Mouse (Mus musculus) forebrain, embryonic 12.5 days (tissue): ENCODE measurements around the gene Ppp6r1. TPM values are rescaled to one million over a fixed set of nuclear protein-coding genes. Genes with fewer than 3 reads are reported as not detected.

Source experiments
- ATAC-seq: fragments of 200-750 bp; cut with Nextera tagmentation; 2 replicates; pipeline ENCODE4 v1.8.0; 2017; ENCODE audit warnings: moderate TSS enrichment; ENCODE audit not compliant: low FRiP score
- H3K27ac ChIP-seq: fragments of 300-500 bp; sonication (generic); 2 replicates; pipeline ENCODE4 v1.5.1; 2016; ENCODE audit warnings: mild to moderate bottlenecking
- H3K27me3 ChIP-seq: fragments of 300-500 bp; sonication (generic); 2 replicates; pipeline ENCODE4 v1.6.1; 2016; ENCODE audit warnings: mild to moderate bottlenecking
- H3K36me3 ChIP-seq: fragments of 300-500 bp; sonication (generic); replicated peaks from 2 replicates; pipeline ENCODE4 v1.6.1; 2016; ENCODE audit warnings: mild to moderate bottlenecking
- H3K4me1 ChIP-seq: fragments of 300-500 bp; sonication (generic); 2 replicates; pipeline ENCODE4 v1.6.1; 2016
- H3K4me2 ChIP-seq: fragments of 300-500 bp; sonication (generic); 2 replicates; pipeline ENCODE4 v1.6.1; 2016; ENCODE audit warnings: mild to moderate bottlenecking, moderate library complexity
- H3K4me3 ChIP-seq: fragments of 300-500 bp; sonication (generic); replicated peaks from 2 replicates; pipeline ENCODE4 v1.5.1; 2016; ENCODE audit warnings: mild to moderate bottlenecking
- H3K9ac ChIP-seq: fragments of 300-500 bp; sonication (generic); 2 replicates; pipeline ENCODE4 v1.6.1; 2016; ENCODE audit warnings: mild to moderate bottlenecking
- H3K9me3 ChIP-seq: fragments of 300-500 bp; sonication (generic); 2 replicates; pipeline ENCODE4 v1.6.1; 2016
- WGBS: fragments of 180-500 bp; shearing (Covaris S2); methylation state at CpG from one replicate; pipeline ENCODE4 v1.1.7; 2016; 5-methylcytosine and 5-hydroxymethylcytosine counted together
- polyA plus RNA-seq: library from polyadenylated mRNA; unstranded; fragments of >200 nt; fragmentation: Nextera tagmentation; extraction: Ambion mirVana; gene quantifications from 2 replicates; pipeline ENCODE4 v1.2.1, GENCODE M21; 2016

Ppp6r1 gene
- polyA plus RNA-seq, result 15.4 and 25.3 TPM in 2 replicates

GRCm38 (mm10) chr7:4658912-4659551, at the start of gene Ppp6r1:
Ppp6r1 (minus strand) TSS chr7:4659019.
- ATAC-seq, result peak; percentile 97
- H3K9ac ChIP-seq, result peak within 1 kb of the TSS; percentile 97

GRCm38 (mm10) chr7:4705098-4705497, 46.3 kb upstream of the Ppp6r1 start:
- no peaks in the 10 kb centered on the region for H3K9me3 ChIP-seq
- 31% methylated on average over 18 of the region's 18 CpGs for WGBS
- H3K4me3 ChIP-seq, result no peak overlapping the region
- ATAC-seq, result no peak
- H3K4me1 ChIP-seq, result peaks cover 8% of the 10 kb centered on the region; the same call in 1 of the 2 replicates
- H3K27ac ChIP-seq, result no peak overlapping the region
- no peak overlapping the region for H3K9ac ChIP-seq
- no peaks in the 10 kb centered on the region for H3K27me3 ChIP-seq
- H3K4me2 ChIP-seq, result no peak overlapping the region
- peaks cover 92% of the 10 kb centered on the region for H3K36me3 ChIP-seq

More at GRCm38 (mm10) chr7:4658912-4659551, at the start of gene Ppp6r1:
- Histone ChIP-seq H3K4me3 (peak within 1 kb of the TSS; percentile 86), H3K9me3 (no peaks in the 10 kb centered on the region), H3K27me3 (no peaks in the 10 kb centered on the region), H3K27ac (peak within 1 kb of the TSS; percentile 96), H3K4me1 (peaks cover 38% of the 10 kb centered on the region), H3K36me3 (peaks cover 8% of the 10 kb centered on the region), H3K4me2 (peak within 1 kb of the TSS; percentile 97)
- WGBS, result under 1% methylated on average over 54 of the region's 54 CpGs

- no peak for ATAC-seq
- Histone ChIP-seq H3K27me3 (no peaks in the 10 kb centered on the region), H3K27ac (no peak overlapping the region), H3K4me3 (no peak overlapping the region), H3K9me3 (no peaks in the 10 kb centered on the region), H3K4me2 (no peak overlapping the region), H3K4me1 (peaks cover 8% of the 10 kb centered on the region; the same call in 1 of the 2 replicates), H3K36me3 (peaks cover 91% of the 10 kb centered on the region), H3K9ac (no peak overlapping the region)
- WGBS, result 91% methylated on average over 7 of the region's 7 CpGs
These were observed 44.4 kb upstream of the Ppp6r1 start for GRCm38 (mm10) chr7:4703195-4703594.

- WGBS, result 50% methylated on average over 8 of the region's 8 CpGs
- Histone ChIP-seq H3K4me3 (no peak overlapping the region), H3K4me1 (peaks cover 8% of the 10 kb centered on the region; the same call in 1 of the 2 replicates), H3K4me2 (no peak overlapping the region), H3K27ac (no peak overlapping the region), H3K27me3 (no peaks in the 10 kb centered on the region), H3K9ac (no peak overlapping the region), H3K36me3 (peaks cover 90% of the 10 kb centered on the region), H3K9me3 (no peaks in the 10 kb centered on the region)
- 0 out of 2 replicates have a peak, but pooled peaks have one; percentile 20 for ATAC-seq
These were observed 43.5 kb upstream of the Ppp6r1 start for GRCm38 (mm10) chr7:4702334-4702733.

DNA sequence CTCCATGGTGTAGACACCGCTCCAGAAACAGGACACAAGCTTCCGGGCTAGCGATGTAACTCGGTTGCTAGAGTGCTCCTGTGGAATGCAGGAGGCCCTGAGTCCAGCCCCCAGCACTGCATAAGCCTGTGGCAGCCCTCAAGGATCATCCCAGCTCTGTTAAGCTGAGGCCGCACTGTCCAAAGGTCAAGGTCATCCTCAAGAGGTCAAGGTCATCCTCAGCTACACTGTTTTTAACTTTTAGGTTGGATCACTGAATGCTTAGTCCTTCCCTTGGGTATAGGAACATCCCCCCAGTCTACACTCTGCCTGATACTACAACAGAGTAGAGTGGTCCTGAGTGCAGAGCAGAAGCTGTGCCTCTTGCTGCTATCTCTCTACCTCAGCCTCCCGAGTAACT, 34.2 kb upstream of the Ppp6r1 start:
- WGBS, result 81% methylated on average over 6 of the region's 6 CpGs
- Histone ChIP-seq H3K27ac (no peak overlapping the region), H3K4me3 (no peak overlapping the region), H3K36me3 (peaks cover 54% of the 10 kb centered on the region), H3K4me2 (no peak overlapping the region), H3K4me1 (peaks cover 14% of the 10 kb centered on the region), H3K9ac (no peak overlapping the region), H3K27me3 (no peaks in the 10 kb centered on the region), H3K9me3 (no peaks in the 10 kb centered on the region)
- no peak for ATAC-seq

DNA sequence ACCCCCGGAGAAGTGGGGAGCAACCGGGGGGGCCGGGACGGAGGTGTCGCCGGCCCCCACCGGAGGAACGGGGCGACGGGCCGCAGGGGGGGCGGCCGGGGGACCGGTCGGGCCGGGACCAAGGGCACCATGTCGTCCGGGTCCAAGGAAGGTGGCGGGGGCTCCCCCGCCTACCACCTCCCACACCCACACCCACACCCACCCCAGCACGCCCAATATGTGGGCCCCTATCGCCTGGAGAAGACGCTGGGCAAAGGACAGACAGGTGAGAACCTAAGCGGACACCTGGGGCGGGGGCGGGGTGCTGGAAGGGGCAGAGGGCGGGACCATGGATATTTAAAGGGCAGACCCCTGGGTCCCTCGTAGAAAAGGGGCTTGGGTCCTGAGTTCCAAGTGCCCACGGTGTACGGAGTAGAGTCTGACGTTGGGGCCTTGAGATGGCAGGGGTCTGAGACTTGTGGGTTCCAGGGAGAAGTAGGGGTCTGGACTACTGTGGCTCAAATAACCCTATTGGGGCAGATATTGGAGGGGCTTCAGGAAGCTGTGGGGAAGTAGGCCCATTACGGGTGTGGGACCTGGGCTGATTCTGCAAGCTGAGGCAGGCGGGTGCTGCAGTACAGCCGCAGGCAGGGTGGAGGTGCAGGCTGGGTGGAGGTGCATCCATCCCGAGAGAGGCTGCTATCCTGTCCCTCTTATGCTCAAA, 32.3 kb upstream of the Ppp6r1 start:
- H3K4me1 ChIP-seq, result peaks cover 14% of the 10 kb centered on the region
- peak; percentile 71 for ATAC-seq
- no peaks in the 10 kb centered on the region for H3K9me3 ChIP-seq
- no peaks in the 10 kb centered on the region for H3K27me3 ChIP-seq
- 6% methylated on average over 15 of the region's 35 CpGs for WGBS
- H3K4me2 ChIP-seq, result peak overlapping the region; percentile 77
- H3K36me3 ChIP-seq, result peaks cover 37% of the 10 kb centered on the region
- H3K9ac ChIP-seq, result peak overlapping the region; percentile 100
- peak overlapping the region; percentile 97 for H3K27ac ChIP-seq
- peak overlapping the region; percentile 100 for H3K4me3 ChIP-seq

DNA sequence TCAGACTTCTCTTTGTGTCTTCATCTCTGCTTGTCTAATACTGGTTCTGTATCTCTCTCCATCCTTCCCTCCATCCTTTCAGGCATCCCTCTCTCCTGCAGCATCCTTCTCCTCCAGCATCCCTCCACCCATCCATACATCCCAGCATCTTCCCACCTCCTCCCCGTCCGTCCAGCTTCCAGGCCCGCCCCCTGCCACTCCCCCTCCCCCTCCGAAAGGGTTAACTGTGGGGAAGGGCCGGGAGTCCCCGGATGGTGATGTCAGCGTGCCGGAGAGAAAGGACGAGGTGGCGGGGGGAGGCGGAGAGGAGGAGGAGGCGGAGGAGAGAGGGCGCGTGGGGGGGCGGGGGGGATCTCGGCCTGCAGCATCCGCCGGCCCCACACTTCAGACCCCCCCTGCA, 31.6 kb upstream of the Ppp6r1 start, which contains the start of gene Brsk1:
Brsk1 (plus strand) TSS at position 218 of the 400 bp plus-strand sequence.
- Histone ChIP-seq H3K9me3 (no peaks in the 10 kb centered on the region), H3K4me1 (peaks cover 14% of the 10 kb centered on the region), H3K4me2 (peak within 1 kb of the TSS; percentile 77), H3K27ac (peak within 1 kb of the TSS; percentile 97), H3K9ac (peak within 1 kb of the TSS; percentile 100), H3K36me3 (peaks cover 30% of the 10 kb centered on the region), H3K27me3 (no peaks in the 10 kb centered on the region), H3K4me3 (peak within 1 kb of the TSS; percentile 100)
- WGBS, result 4% methylated on average over 4 of the region's 18 CpGs
- ATAC-seq, result peak; percentile 93

DNA sequence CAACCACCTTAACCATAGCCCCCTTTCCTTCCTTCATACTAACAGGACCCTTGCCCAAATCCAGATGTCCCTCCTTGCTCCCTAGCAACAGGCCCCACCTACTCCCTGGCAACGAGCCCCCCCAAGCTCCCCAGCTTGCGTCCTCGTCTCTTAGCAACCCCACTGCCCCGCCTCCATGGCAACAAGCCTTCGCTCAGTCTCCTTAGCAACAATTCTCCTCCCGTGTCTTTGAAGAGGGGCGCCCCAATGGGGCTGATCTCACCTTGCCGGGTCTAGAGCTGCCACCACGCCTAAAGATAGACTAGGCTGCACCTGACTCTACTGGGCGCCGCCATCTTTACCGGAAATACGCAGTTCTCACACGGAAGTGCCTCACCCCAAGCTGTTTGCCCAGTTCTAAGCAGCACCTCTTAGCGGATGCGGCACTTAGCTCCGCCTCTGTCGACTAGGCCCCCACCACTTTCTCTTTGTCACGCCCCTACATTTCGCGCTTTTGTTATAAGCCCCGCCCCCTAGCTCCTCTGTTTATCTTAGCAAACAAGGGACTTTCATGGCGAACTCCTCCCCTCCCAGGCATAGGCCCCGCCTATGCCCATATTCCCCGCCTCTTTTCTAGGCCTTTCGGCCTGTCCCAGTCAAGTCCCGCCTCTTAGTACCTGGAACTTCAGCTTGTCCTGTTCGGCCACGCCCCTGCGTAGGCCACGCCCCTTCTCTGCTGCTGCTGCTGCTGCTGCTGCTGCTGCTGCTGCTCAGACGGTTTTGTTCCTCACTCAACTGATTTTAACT, 26.0 kb upstream of the Ppp6r1 start, which contains the start of gene Hspbp1:
Hspbp1 (minus strand) TSS at position 437 of the 786 bp plus-strand sequence.
- peaks cover 22% of the 10 kb centered on the region for H3K36me3 ChIP-seq
- ATAC-seq, result peak; percentile 98
- under 1% methylated on average over 32 of the region's 32 CpGs for WGBS
- H3K9me3 ChIP-seq, result no peaks in the 10 kb centered on the region
- peak within 1 kb of the TSS; percentile 68 for H3K4me3 ChIP-seq
- H3K9ac ChIP-seq, result peak within 1 kb of the TSS; percentile 55
- H3K27ac ChIP-seq, result peak within 1 kb of the TSS; percentile 82
- peak within 1 kb of the TSS; percentile 80 for H3K4me2 ChIP-seq
- H3K4me1 ChIP-seq, result peaks cover 10% of the 10 kb centered on the region
- H3K27me3 ChIP-seq, result no peaks in the 10 kb centered on the region

GRCm38 (mm10) chr7:4684203-4684602, 25.4 kb upstream of the Ppp6r1 start:
- WGBS, result 2% methylated on average over 13 of the region's 13 CpGs
- 0 out of 2 replicates have a peak overlapping the region, but pooled peaks have one; percentile 82 for H3K27ac ChIP-seq
- H3K4me2 ChIP-seq, result peak overlapping the region; percentile 80
- ATAC-seq, result peak; percentile 2; the same call in 1 of the 2 replicates
- peaks cover 23% of the 10 kb centered on the region for H3K36me3 ChIP-seq
- peak overlapping the region; percentile 55 for H3K9ac ChIP-seq
- peak overlapping the region; percentile 68 for H3K4me3 ChIP-seq
- no peaks in the 10 kb centered on the region for H3K9me3 ChIP-seq
- H3K27me3 ChIP-seq, result no peaks in the 10 kb centered on the region
- H3K4me1 ChIP-seq, result peaks cover 10% of the 10 kb centered on the region

DNA sequence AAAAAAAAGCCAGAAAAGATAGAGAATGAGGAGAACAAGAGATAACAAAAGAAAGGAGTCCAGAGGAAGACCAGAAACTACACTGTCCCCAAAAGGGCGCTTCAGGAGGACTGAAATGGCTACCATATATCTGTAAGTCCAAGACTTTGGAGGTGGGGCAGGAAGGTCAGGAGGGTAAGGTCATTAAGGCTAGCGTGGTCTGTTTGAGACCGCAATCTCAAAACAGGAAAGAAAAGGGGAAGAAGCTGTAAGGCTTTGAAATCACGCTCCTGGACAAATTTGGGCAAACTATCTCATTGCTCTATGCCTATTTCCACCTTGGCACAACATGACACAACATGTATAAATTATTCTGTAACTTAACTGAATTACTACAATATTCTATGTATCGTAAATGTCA, 24.5 kb upstream of the Ppp6r1 start:
- Histone ChIP-seq H3K9me3 (no peaks in the 10 kb centered on the region), H3K9ac (no peak overlapping the region), H3K27me3 (no peaks in the 10 kb centered on the region), H3K4me3 (no peak overlapping the region), H3K27ac (no peak overlapping the region), H3K4me1 (peaks cover 10% of the 10 kb centered on the region), H3K4me2 (no peak overlapping the region), H3K36me3 (peaks cover 27% of the 10 kb centered on the region)
- 94% methylated on average over 5 of the region's 5 CpGs for WGBS
- no peak for ATAC-seq

DNA sequence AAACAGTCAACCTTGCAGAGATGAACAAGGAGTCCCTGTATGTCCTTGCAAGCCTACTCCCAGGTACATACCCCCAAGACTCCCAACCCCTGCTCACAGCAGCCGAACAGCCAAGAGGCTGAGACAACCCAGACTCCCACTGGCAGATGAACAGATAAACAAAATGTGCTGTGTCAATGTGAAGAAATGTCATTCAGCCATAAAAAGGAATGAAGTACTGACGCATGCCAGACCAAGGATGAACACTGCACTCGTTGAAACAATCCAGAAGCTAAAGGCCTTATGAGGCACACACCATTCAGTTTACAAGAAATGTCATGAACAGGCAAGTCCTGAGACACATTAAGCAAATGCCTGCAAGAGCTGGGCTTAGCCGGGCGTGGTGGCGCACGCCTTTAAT, 16.4 kb upstream of the Ppp6r1 start:
- Histone ChIP-seq H3K4me1 (no peaks in the 10 kb centered on the region), H3K9ac (no peak overlapping the region), H3K4me2 (no peak overlapping the region), H3K36me3 (peaks cover 64% of the 10 kb centered on the region), H3K27me3 (no peaks in the 10 kb centered on the region), H3K4me3 (no peak overlapping the region), H3K9me3 (no peaks in the 10 kb centered on the region), H3K27ac (no peak overlapping the region)
- no peak for ATAC-seq
- WGBS, result 95% methylated on average over 7 of the region's 7 CpGs
